Mouse (Mus musculus): Measurements from ENCODE around the gene Higd1b. TPM values are rescaled to one million over a fixed set of nuclear protein-coding genes. Genes with fewer than 3 reads are reported as not detected.

The Higd1b gene
- total RNA-seq, 2 experiments from 2014 or later, result 12.7 to 17.0 TPM

Other genes starting within 250 kb of the Higd1b start
- 1 to 10 TPM; 3.1 to 5.4 TPM for gene Fzd2, start 231.5 kb upstream of the Higd1b start, total RNA-seq (2021)
- gene Meioc, start 172.1 kb upstream of the Higd1b start, total RNA-seq (2021), result not detected
- 10 to 100 TPM; 19.6 to 24.9 TPM for gene Ccdc43, start 138.1 kb upstream of the Higd1b start, total RNA-seq (2021)
- 1 to 10 TPM; 4.1 to 6.2 TPM for gene Adam11, start 74.4 kb upstream of the Higd1b start, total RNA-seq (2021)
- gene Gjc1, start 16.1 kb upstream of the Higd1b start, total RNA-seq (2021), result 10 to 100 TPM; 23.6 to 33.0 TPM
- gene Eftud2, start 45.1 kb downstream of the Higd1b start, total RNA-seq (2021), result 10 to 100 TPM; 32.7 to 37.9 TPM
- gene Ccdc103, start 45.4 kb downstream of the Higd1b start, total RNA-seq (2021), result not detected
- not detected for gene Fam187a, start 49.3 kb downstream of the Higd1b start, total RNA-seq (2021)
- gene Gfap, start 65.1 kb downstream of the Higd1b start, total RNA-seq (2021), result under 1 TPM; 0.19 to 0.31 TPM
- under 1 TPM; 0.42 to 0.79 TPM for gene Kif18b, start 89.3 kb downstream of the Higd1b start, total RNA-seq (2021)
- gene C1ql1, start 110.8 kb downstream of the Higd1b start, total RNA-seq (2021), result not detected
- gene Nmt1, start 192.3 kb downstream of the Higd1b start, total RNA-seq (2021), result 10 to 100 TPM; 65.2 to 68.7 TPM
- gene Dcakd, start 192.5 kb downstream of the Higd1b start, total RNA-seq (2021), result 10 to 100 TPM; 70.4 to 81.3 TPM